Mouse (Mus musculus) hindbrain, embryonic 11.5 days (tissue): ENCODE data around the gene Birc2. TPM values are rescaled to one million over a fixed set of nuclear protein-coding genes. Genes with fewer than 3 reads are reported as not detected.
"Not testable (repeated sequence)": the region's sequence is repeated elsewhere in the genome, so short reads cannot be mapped to it uniquely, and the experiment has no call there.

ENCODE experiments used
- ATAC-seq: fragments of 200-750 bp; cut with Nextera tagmentation; 2 replicates; pipeline ENCODE4 v1.8.0; 2017; ENCODE audit warnings: mild to moderate bottlenecking, moderate TSS enrichment, moderate library complexity; ENCODE audit not compliant: low FRiP score
- DNase-seq: peaks from one replicate; pipeline ENCODE4 v3.0.0-alpha.2; 2015; ENCODE audit warnings: low spot score
- H3K27ac ChIP-seq: fragments of 300-500 bp; sonication (generic); 2 replicates; pipeline ENCODE4 v1.5.1; 2014; ENCODE audit warnings: mild to moderate bottlenecking, low read depth, low read length
- H3K27me3 ChIP-seq: fragments of 300-500 bp; sonication (generic); 2 replicates; pipeline ENCODE4 v1.6.1; 2014; ENCODE audit warnings: mild to moderate bottlenecking, low read length, moderate library complexity, mixed read lengths; ENCODE audit not compliant: control insufficient read depth, insufficient read depth
- H3K36me3 ChIP-seq: fragments of 300-500 bp; sonication (generic); 2 replicates; pipeline ENCODE4 v1.6.1; 2014; ENCODE audit warnings: mild to moderate bottlenecking, low read length, moderate library complexity, mixed read lengths; ENCODE audit not compliant: control insufficient read depth, insufficient read depth
- H3K4me1 ChIP-seq: fragments of 300-500 bp; sonication (generic); replicated peaks from 2 replicates; pipeline ENCODE4 v1.6.1; 2014; ENCODE audit warnings: low read length, mixed read lengths; ENCODE audit not compliant: control insufficient read depth, insufficient read depth
- H3K4me2 ChIP-seq: fragments of 300-500 bp; sonication (generic); replicated peaks from 2 replicates; pipeline ENCODE4 v1.6.1; 2014; ENCODE audit warnings: mild to moderate bottlenecking, low read depth, low read length
- H3K4me3 ChIP-seq: fragments of 300-500 bp; sonication (generic); 2 replicates; pipeline ENCODE4 v1.5.1; 2014; ENCODE audit warnings: low read depth, low read length
- H3K9ac ChIP-seq: fragments of 300-500 bp; sonication (generic); 2 replicates; pipeline ENCODE4 v1.6.1; 2014; ENCODE audit warnings: low read depth, low read length
- H3K9me3 ChIP-seq: fragments of 300-500 bp; sonication (generic); 2 replicates; pipeline ENCODE4 v1.6.1; 2016; ENCODE audit warnings: low read length; ENCODE audit not compliant: control insufficient read depth
- WGBS: fragments of 180-500 bp; shearing (Covaris S2); extraction: QIAGEN DNeasy Blood & Tissue Kit; methylation state at CpG from one replicate; pipeline ENCODE4 v1.1.7; 2014; 5-methylcytosine and 5-hydroxymethylcytosine counted together
- polyA plus RNA-seq: library from polyadenylated mRNA; unstranded; fragments of >200 nt; fragmentation: Nextera tagmentation; extraction: Ambion mirVana; gene quantifications from 2 replicates; pipeline ENCODE4 v1.2.1, GENCODE M21; 2014

Gene Birc2
- polyA plus RNA-seq, 1 experiment from 2014 or later = 45.3 TPM

DNA sequence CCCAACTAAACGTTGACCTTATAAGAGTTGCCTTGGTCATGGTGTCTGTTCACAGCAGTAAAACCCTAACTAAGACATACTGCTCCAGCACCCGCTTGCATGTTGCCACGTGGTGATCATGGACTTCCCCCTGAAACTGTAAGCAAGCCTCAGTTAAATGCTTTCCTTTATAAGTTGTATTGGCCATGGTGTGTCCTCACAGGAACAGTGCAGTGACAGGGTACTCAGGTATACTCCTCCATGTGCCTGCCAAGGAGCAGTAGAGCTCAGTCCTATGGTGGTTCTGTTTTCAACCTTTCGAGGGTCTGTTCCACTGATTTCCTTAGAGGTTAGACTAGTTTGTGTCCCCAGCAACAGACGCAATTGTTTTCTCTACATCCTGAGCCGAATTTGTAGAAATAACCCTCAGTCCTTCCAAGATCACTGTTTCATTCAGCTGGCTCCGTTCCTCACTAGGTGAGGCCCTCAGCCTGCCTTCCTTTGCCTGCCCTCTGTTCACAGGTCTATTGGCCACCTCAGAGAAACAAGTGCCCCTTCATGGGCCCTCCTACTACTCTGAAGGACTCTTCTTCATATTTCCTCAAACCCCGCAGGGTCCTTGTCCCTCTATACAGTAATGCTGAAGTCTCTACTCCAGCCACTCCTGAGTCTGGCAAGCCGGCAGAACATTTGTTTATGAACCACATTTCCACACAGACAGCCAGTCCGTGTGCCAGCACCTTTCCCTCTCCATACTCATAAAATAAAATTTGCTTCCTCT, 33.9 kb upstream of the Birc2 start:
- ATAC-seq (no peak), DNase-seq (no peak)
- Histone ChIP-seq H3K4me1 (no peaks in the 10 kb centered on the region), H3K4me2 (no peak overlapping the region), H3K27me3 (no peaks in the 10 kb centered on the region), H3K9me3 (no peaks in the 10 kb centered on the region), H3K9ac (no peak overlapping the region), H3K27ac (no peak overlapping the region), H3K36me3 (no peaks in the 10 kb centered on the region), H3K4me3 (no peak overlapping the region)
- 91% methylated on average over 10 of the region's 10 CpGs for WGBS

DNA sequence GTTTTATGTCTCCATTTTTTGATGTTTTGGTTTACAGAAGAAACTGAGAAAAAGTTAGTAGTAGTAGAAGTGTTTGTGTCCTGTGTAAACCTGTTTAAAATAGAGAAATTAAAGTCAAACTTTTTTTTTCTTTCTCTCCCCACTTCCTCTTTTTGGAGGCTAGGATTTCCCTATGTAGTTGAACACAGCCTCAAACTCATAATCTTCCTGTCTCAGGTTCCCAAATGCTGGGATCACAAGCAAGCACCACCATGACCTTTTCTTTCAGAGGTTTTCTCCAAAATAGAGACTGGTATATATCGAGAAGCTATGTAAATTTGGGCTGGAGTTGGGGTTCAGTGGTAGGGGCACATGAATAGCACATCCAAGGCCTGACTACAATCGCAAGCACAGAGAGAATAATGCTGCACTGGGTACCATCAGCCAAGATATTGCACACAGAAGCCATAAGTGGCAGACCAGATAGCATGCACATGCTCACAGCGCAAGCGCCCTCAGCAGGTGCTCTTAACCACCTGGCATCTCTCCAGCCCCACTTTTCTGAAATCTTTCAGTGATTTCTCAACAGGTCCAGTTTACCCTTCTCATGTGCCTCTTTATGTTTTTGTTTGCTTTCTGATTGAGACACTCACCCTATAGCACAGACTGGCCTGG, 32.1 kb upstream of the Birc2 start:
- Histone ChIP-seq H3K27ac (no peak overlapping the region), H3K4me1 (no peaks in the 10 kb centered on the region), H3K9me3 (no peaks in the 10 kb centered on the region), H3K36me3 (no peaks in the 10 kb centered on the region), H3K27me3 (no peaks in the 10 kb centered on the region), H3K4me2 (no peak overlapping the region), H3K4me3 (no peak overlapping the region), H3K9ac (no peak overlapping the region)
- no peak for DNase-seq
- ATAC-seq = no peak
- WGBS = 93% methylated on average over 4 of the region's 4 CpGs

DNA sequence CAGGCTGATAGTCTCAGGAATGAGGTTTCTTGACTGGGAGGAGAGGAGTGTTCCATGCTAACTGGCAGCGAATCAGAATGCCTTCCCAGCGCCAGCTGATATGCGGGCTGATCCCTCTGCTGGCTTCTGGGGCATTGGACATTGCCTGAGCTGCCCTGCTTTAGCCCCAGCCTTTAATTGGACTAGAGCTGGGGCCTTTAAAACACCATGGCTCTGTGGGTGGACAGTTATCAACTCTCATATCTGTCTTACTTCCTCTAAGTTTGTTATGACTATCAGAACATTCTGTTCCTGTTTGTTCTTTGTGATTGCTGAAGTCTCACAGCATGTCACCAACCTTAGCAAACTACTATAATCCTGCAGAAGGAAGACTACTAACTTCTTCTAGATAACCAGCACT, 31.1 kb upstream of the Birc2 start:
- H3K9ac ChIP-seq = no peak overlapping the region
- no peaks in the 10 kb centered on the region for H3K36me3 ChIP-seq
- no peaks in the 10 kb centered on the region for H3K4me1 ChIP-seq
- no peak overlapping the region for H3K27ac ChIP-seq
- H3K27me3 ChIP-seq = no peaks in the 10 kb centered on the region
- no peak overlapping the region for H3K4me3 ChIP-seq
- 91% methylated on average over 3 of the region's 3 CpGs for WGBS
- no peak overlapping the region for H3K4me2 ChIP-seq
- no peak for DNase-seq
- H3K9me3 ChIP-seq = no peaks in the 10 kb centered on the region
- ATAC-seq = no peak

DNA sequence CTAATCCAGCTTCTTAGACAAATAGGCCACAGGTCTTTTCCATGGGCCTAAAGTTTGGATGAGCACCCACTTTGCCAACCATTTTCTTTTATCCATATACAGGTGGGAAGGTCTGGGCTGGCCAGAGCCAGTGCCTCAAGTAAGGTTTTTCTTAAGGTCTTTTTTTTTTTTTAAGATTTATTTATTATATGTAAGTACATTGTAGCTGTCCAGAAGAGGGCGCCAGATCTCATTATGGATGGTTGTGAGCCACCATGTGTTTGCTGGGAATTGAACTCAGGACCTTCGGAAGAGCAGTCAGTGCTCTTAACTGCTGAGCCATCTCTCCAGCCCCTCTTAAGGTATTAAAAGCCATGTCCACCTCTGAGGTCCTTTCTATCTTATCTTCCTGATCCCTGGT, 30.1 kb upstream of the Birc2 start:
- DNase-seq, H3K9me3 ChIP-seq, H3K4me1 ChIP-seq, H3K27me3 ChIP-seq, H3K4me3 ChIP-seq, H3K9ac ChIP-seq, H3K27ac ChIP-seq, H3K4me2 ChIP-seq, H3K36me3 ChIP-seq, ATAC-seq: not testable (repeated sequence)
- 86% methylated on average over 2 of the region's 2 CpGs for WGBS

- Histone ChIP-seq H3K27me3 (no peaks in the 10 kb centered on the region), H3K9me3 (no peaks in the 10 kb centered on the region), H3K4me1 (no peaks in the 10 kb centered on the region), H3K27ac (no peak overlapping the region), H3K4me3 (no peak overlapping the region), H3K9ac (no peak overlapping the region), H3K36me3 (no peaks in the 10 kb centered on the region), H3K4me2 (no peak overlapping the region)
- DNase-seq (no peak), ATAC-seq (no peak)
- 82% methylated on average over 5 of the region's 5 CpGs for WGBS
These were observed 24.1 kb upstream of the Birc2 start for GRCm38 (mm10) chr9:7860976-7861375.

DNA sequence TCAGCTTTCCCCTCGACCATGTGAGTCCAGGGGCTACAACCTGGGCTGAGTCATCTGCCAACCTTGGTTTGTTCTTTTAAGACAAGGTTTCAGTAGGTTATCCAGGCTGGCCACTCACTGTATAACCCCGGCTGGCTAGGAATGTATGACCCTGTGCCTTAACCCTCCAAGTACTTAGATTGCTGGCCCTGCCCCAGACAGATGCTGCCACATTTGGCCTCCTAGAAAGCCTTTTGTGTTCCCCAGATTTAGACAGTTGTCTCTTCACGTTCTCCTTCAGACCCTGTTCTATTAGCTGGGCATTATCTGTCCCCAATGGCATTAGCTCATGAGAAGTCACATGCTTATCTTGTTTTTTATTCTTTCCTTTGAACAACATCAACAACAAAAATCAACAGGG, 19.0 kb upstream of the Birc2 start:
- H3K27me3 ChIP-seq = no peaks in the 10 kb centered on the region

DNA sequence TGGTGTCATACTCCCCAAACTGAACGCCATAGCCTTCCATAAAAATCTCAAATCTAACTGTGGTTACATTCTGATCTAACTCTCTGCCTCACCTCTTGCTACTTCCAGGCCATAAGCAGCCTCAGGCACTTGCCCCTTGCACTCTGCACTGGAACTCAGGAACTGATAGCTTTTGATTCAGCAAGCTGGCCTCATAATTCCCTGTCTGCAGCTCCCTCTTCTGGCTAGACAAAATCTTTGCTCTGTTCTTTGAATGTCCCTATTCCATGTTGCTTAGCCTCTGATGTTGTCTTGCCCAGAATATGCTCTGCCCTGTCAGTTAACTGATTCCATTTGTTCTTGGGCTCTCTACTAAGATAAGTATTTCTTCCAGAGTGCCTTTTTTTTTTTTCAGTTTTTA, 18.5 kb upstream of the Birc2 start:
- Histone ChIP-seq H3K27me3 (no peaks in the 10 kb centered on the region), H3K4me1 (no peaks in the 10 kb centered on the region), H3K4me3 (no peak overlapping the region), H3K9ac (no peak overlapping the region), H3K4me2 (no peak overlapping the region), H3K9me3 (no peaks in the 10 kb centered on the region), H3K27ac (no peak overlapping the region), H3K36me3 (no peaks in the 10 kb centered on the region)
- 38% methylated on average over 1 of the region's 1 CpGs for WGBS
- DNase-seq = peak; percentile 48
- ATAC-seq = peak; percentile 35; the same call in 1 of the 2 replicates

More for the DNA sequence above, 19.0 kb upstream of the Birc2 start:
- H3K4me3 ChIP-seq = no peak overlapping the region
- H3K9ac ChIP-seq = no peak overlapping the region
- no peak for DNase-seq
- H3K4me2 ChIP-seq = no peak overlapping the region
- no peaks in the 10 kb centered on the region for H3K9me3 ChIP-seq
- H3K4me1 ChIP-seq = no peaks in the 10 kb centered on the region
- H3K36me3 ChIP-seq = no peaks in the 10 kb centered on the region
- no peak for ATAC-seq
- 69% methylated on average over 3 of the region's 3 CpGs for WGBS
- H3K27ac ChIP-seq = no peak overlapping the region

DNA sequence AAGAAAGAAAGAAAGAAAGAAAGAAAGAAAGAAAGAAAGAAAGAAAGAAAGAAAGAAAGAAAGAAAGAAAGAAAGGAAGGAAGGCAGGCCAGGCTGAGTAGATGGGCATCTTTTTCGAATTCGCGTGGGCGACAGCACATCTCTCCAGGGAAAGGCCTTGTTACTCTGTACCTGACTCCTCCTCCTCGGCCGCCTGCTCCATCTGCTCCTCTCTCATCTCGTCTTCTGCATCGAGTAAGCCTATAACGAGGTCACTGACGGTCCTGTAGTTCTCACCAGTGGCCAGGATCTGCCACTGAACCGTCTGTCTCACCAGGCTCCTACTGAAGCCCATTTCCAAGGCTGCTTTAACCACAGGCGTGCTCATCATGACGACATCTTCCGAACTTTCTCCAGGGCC, 17.3 kb upstream of the Birc2 start:
- not testable (repeated sequence) for H3K27ac ChIP-seq, H3K4me3 ChIP-seq, H3K9me3 ChIP-seq, H3K36me3 ChIP-seq, H3K4me2 ChIP-seq, ATAC-seq, H3K9ac ChIP-seq, H3K27me3 ChIP-seq, H3K4me1 ChIP-seq, DNase-seq
- WGBS = 77% methylated on average over 14 of the region's 14 CpGs
